Mouse (Mus musculus) spleen, adult 2 months (tissue): ENCODE measurements around the gene Fyttd1.

ENCODE experiments used
- CTCF ChIP-seq: fragments of 200-500 bp; IDR thresholded peaks from 2 replicates; pipeline ENCODE4 v1.5.1; 2011; ENCODE audit warnings: mild to moderate bottlenecking, inconsistent platforms; ENCODE audit not compliant: insufficient read depth, insufficient read length, insufficient replicate concordance; ENCODE audit errors: extremely low read depth
- POLR2A ChIP-seq: fragments of 200-500 bp; IDR thresholded peaks from 2 replicates; pipeline ENCODE4 v1.6.1; 2011; ENCODE audit warnings: low read depth, low read length, inconsistent platforms

DNA sequence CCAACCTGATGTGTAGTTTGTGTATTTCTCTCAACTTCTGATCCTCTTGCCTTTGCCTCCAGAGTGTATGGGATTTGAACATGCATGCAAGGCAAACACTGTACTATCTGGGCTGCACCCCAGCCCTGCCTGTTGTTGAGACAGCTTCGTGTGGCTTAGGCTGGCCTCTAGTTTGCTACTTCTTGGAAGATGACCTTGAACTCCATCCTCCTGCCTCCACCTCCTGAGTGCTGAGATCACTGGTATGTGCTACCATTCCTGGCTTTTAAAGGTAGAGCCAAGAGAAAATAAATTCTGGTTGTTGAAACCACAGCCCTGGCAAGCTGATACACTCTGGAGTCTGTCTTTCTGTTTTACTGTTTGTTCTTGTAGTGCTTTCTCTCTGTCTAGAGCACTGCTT lies 57.8 kb downstream of the Fyttd1 start:
- TF ChIP-seq POLR2A (no peak), CTCF (no peak)
